ENCODE assay signal across 11 mouse cellular contexts in genomic region chr3:79474911-79475310, GRCm38 (mm10).
DNase-seq lines count a peak whose midpoint lies in the region.
"Had no signal": no experiment of that assay in that cellular context is flagged by ENCODE, and none has a peak within 500 bp of the region (broad histone marks: within the 10 kb centered on the region; RNA-seq: fewer than 3 reads in every experiment).

No protein-coding gene starts in this region.

- WGBS in embryonic facial prominence, embryonic 10.5 days: 89% methylated on average over 4 of the region's 4 CpGs

- H3K4me1 ChIP-seq in embryonic facial prominence, embryonic 10.5 days: no peaks in the 10 kb centered on the region

- H3K4me3 ChIP-seq in embryonic facial prominence, embryonic 10.5 days: no peak overlapping the region

- no peak overlapping the region for H3K27ac ChIP-seq in embryonic facial prominence, embryonic 10.5 days (replicated peaks)

- H3K9me3 ChIP-seq in embryonic facial prominence, embryonic 10.5 days: no peaks in the 10 kb centered on the region

- no peaks in the 10 kb centered on the region for H3K27me3 ChIP-seq in embryonic facial prominence, embryonic 10.5 days (replicated peaks; ENCODE audit: low read depth, poor library complexity, severe bottlenecking)

- DNase-seq in cerebellum, adult 18-20 months: peak; percentile 21 to 26
- no peak for DNase-seq in cerebellum, adult 8-10 months
- peak; percentile 56 to 86 for DNase-seq in layer of hippocampus, adult 18-20 months (ENCODE audit: low spot score in 2 of 2)
- DNase-seq in layer of hippocampus, postnatal 25 days (ENCODE audit: extremely low spot score in 1 of 2, low spot score in 1 of 2): no peak
- DNase-seq in layer of hippocampus, adult 9-10 months (ENCODE audit: low spot score): peak; percentile 71
- DNase-seq in right cerebral cortex, postnatal 10 days (ENCODE audit: low spot score in 2 of 2): peak; percentile 55 to 82
- no peak for DNase-seq in adrenal gland, postnatal 36 days
- DNase-seq in embryonic facial prominence, embryonic 10.5 days (ENCODE audit: low spot score): no peak
- DNase-seq: kidney, postnatal 4 days; lung, adult 2 months; thymus, adult 18-20 months had no signal

- H3K36me3 ChIP-seq in embryonic facial prominence, embryonic 10.5 days (replicated peaks): peaks cover 47% of the 10 kb centered on the region

Comparison
In these comparisons a context has a peak if more than half of its experiments do, and no peak if none do; other contexts are left out.
1. DNase-seq: peak in cerebellum, adult 18-20 months (2 of 2), layer of hippocampus, adult 18-20 months (2 of 2), layer of hippocampus, adult 9-10 months (single experiment) and right cerebral cortex, postnatal 10 days (2 of 2); none in cerebellum, adult 8-10 months (single experiment), layer of hippocampus, postnatal 25 days (0 of 2), adrenal gland, postnatal 36 days (0 of 2) and embryonic facial prominence, embryonic 10.5 days (single experiment).